Mouse (Mus musculus): Measurements from ENCODE around the gene Irgq.

- no peak for TF ChIP-seq POLR2A (IDR thresholded peaks at IDR 0.05; ENCODE audit: borderline replicate concordance, extremely low read depth, low read depth, low read length)
- no peak for TF ChIP-seq CTCF (IDR thresholded peaks at IDR 0.05; ENCODE audit: insufficient read depth, low read length)
Measured at GRCm38 (mm10) chr7:24539686-24540085, 9.2 kb downstream of the Irgq start.
